Mouse (Mus musculus): ENCODE measurements around the gene Six6. TPM values are rescaled to one million over a fixed set of nuclear protein-coding genes. Genes with fewer than 3 reads are reported as not detected.

Six6 gene
- polyA plus RNA-seq, 1 experiment = not detected

- peaks cover 51% of the 10 kb centered on the region for H3K27me3 ChIP-seq (ENCODE audit: control insufficient read depth, insufficient read depth, insufficient read length)
- no peak overlapping the region for H3K4me3 ChIP-seq
- no peak overlapping the region for H3K4me2 ChIP-seq (ENCODE audit: low read depth)
- no peak overlapping the region for H3ac ChIP-seq (ENCODE audit: control insufficient read depth, insufficient read length)
- no peak for TF ChIP-seq E2F4 (IDR thresholded peaks at IDR 0.05; ENCODE audit: insufficient read depth)
- H3K36me3 ChIP-seq (ENCODE audit: control insufficient read depth, insufficient read depth) = no peaks in the 10 kb centered on the region
- H3K79me2 ChIP-seq (ENCODE audit: control insufficient read depth, insufficient read depth) = no peaks in the 10 kb centered on the region
These were observed 1.5 kb upstream of the Six6 start for GRCm38 (mm10) chr12:72938176-72938575.

- TF ChIP-seq MAX (IDR thresholded peaks at IDR 0.05; ENCODE audit: low read depth) (no peak), USF1 (IDR thresholded peaks at IDR 0.05; ENCODE audit: low read depth) (no peak), CEBPB (IDR thresholded peaks at IDR 0.05; ENCODE audit: insufficient read depth, poor library complexity, severe bottlenecking) (no peak), POLR2AphosphoS2 (IDR thresholded peaks at IDR 0.05; ENCODE audit: insufficient read length, low read depth) (no peak), MYOG (IDR thresholded peaks at IDR 0.05; ENCODE audit: control insufficient read depth in 1 of 3, insufficient read depth in 1 of 3, insufficient read length in 2 of 3, low read depth in 2 of 3) (no peak), REST (IDR thresholded peaks at IDR 0.05; ENCODE audit: insufficient read depth, insufficient read length) (no peak), TCF12 (IDR thresholded peaks at IDR 0.05; ENCODE audit: insufficient read depth, poor library complexity, severe bottlenecking) (no peak), SRF (IDR thresholded peaks at IDR 0.05; ENCODE audit: control insufficient read depth, insufficient read length, low read depth) (no peak), E2F4 (IDR thresholded peaks at IDR 0.05; ENCODE audit: insufficient read depth) (no peak), MYOD1 (IDR thresholded peaks at IDR 0.05; ENCODE audit: control insufficient read depth in 1 of 3, insufficient read length in 2 of 3, low read depth in 2 of 3) (no peak)
- Histone ChIP-seq H3K79me2 (ENCODE audit: control insufficient read depth, insufficient read depth) (no peaks in the 10 kb centered on the region), H3K4me3 (no peak overlapping the region), H3K4me2 (ENCODE audit: low read depth) (no peak overlapping the region), H3K36me3 (ENCODE audit: control insufficient read depth, insufficient read depth) (no peaks in the 10 kb centered on the region), H3ac (ENCODE audit: control insufficient read depth, insufficient read length) (no peak overlapping the region), H3K27me3 (ENCODE audit: control insufficient read depth, insufficient read depth, insufficient read length) (peaks cover 52% of the 10 kb centered on the region)
These were observed 847 bp upstream of the Six6 start for GRCm38 (mm10) chr12:72938600-72939490.

- TF ChIP-seq MYOD1 (IDR thresholded peaks at IDR 0.05; ENCODE audit: control insufficient read depth in 1 of 3, insufficient read length in 2 of 3, low read depth in 2 of 3) (no peak), POLR2A (IDR thresholded peaks at IDR 0.05; ENCODE audit: insufficient read length, low read depth) (no peak), REST (IDR thresholded peaks at IDR 0.05; ENCODE audit: insufficient read depth, insufficient read length) (no peak), USF1 (IDR thresholded peaks at IDR 0.05; ENCODE audit: low read depth) (no peak), POLR2AphosphoS2 (IDR thresholded peaks at IDR 0.05; ENCODE audit: insufficient read length, low read depth) (no peak), SRF (IDR thresholded peaks at IDR 0.05; ENCODE audit: control insufficient read depth, insufficient read length, low read depth) (no peak), MAX (IDR thresholded peaks at IDR 0.05; ENCODE audit: low read depth) (no peak), TCF3 (IDR thresholded peaks at IDR 0.05; ENCODE audit: insufficient read length, low read depth) (no peak), E2F4 (IDR thresholded peaks at IDR 0.05; ENCODE audit: insufficient read depth) (no peak), TCF12 (IDR thresholded peaks at IDR 0.05; ENCODE audit: insufficient read depth, poor library complexity, severe bottlenecking) (no peak), CEBPB (IDR thresholded peaks at IDR 0.05; ENCODE audit: insufficient read depth, poor library complexity, severe bottlenecking) (no peak), MYOG (IDR thresholded peaks at IDR 0.05; ENCODE audit: control insufficient read depth in 1 of 3, insufficient read depth in 1 of 3, insufficient read length in 2 of 3, low read depth in 2 of 3) (no peak)
- H3K79me2 ChIP-seq (ENCODE audit: control insufficient read depth, insufficient read depth) = no peaks in the 10 kb centered on the region
- H3ac ChIP-seq (ENCODE audit: control insufficient read depth, insufficient read length) = no peak within 1 kb of the TSS
- peaks cover 59% of the 10 kb centered on the region for H3K27me3 ChIP-seq (ENCODE audit: control insufficient read depth, insufficient read depth, insufficient read length)
- no peak within 1 kb of the TSS for H3K4me3 ChIP-seq
- no peaks in the 10 kb centered on the region for H3K36me3 ChIP-seq (ENCODE audit: control insufficient read depth, insufficient read depth)
- H3K4me2 ChIP-seq (ENCODE audit: low read depth) = no peak within 1 kb of the TSS
These were observed 554 bp downstream of the Six6 start, which contains the start of gene 4930447C04Rik for GRCm38 (mm10) chr12:72940071-72940821. Gene 4930447C04Rik (minus strand): TSS chr12:72940774.

GRCm38 (mm10) chr12:72940822-72941397 lies 1.2 kb downstream of the Six6 start:
- Histone ChIP-seq H3ac (ENCODE audit: control insufficient read depth, insufficient read length) (no peak overlapping the region), H3K4me3 (no peak overlapping the region), H3K36me3 (ENCODE audit: control insufficient read depth, insufficient read depth) (no peaks in the 10 kb centered on the region), H3K27me3 (ENCODE audit: control insufficient read depth, insufficient read depth, insufficient read length) (peaks cover 65% of the 10 kb centered on the region), H3K79me2 (ENCODE audit: control insufficient read depth, insufficient read depth) (no peaks in the 10 kb centered on the region), H3K4me2 (ENCODE audit: low read depth) (no peak overlapping the region)
- no peak for TF ChIP-seq SRF (IDR thresholded peaks at IDR 0.05; ENCODE audit: control insufficient read depth, insufficient read length, low read depth)
- no peak for TF ChIP-seq E2F4 (IDR thresholded peaks at IDR 0.05; ENCODE audit: insufficient read depth)
- no peak for TF ChIP-seq MAX (IDR thresholded peaks at IDR 0.05; ENCODE audit: low read depth)
- TF ChIP-seq CEBPB (IDR thresholded peaks at IDR 0.05; ENCODE audit: insufficient read depth, poor library complexity, severe bottlenecking) = no peak
- no peak for TF ChIP-seq TCF12 (IDR thresholded peaks at IDR 0.05; ENCODE audit: insufficient read depth, poor library complexity, severe bottlenecking)
- TF ChIP-seq TCF3 (IDR thresholded peaks at IDR 0.05; ENCODE audit: insufficient read length, low read depth) = no peak
- no peak for TF ChIP-seq POLR2A (IDR thresholded peaks at IDR 0.05; ENCODE audit: insufficient read length, low read depth)
- TF ChIP-seq MYOD1 (IDR thresholded peaks at IDR 0.05; ENCODE audit: control insufficient read depth in 1 of 3, insufficient read length in 2 of 3, low read depth in 2 of 3) = no peak
- no peak for TF ChIP-seq MYOG (IDR thresholded peaks at IDR 0.05; ENCODE audit: control insufficient read depth in 1 of 3, insufficient read depth in 1 of 3, insufficient read length in 2 of 3, low read depth in 2 of 3)
- no peak for TF ChIP-seq REST (IDR thresholded peaks at IDR 0.05; ENCODE audit: insufficient read depth, insufficient read length)
- no peak for TF ChIP-seq POLR2AphosphoS2 (IDR thresholded peaks at IDR 0.05; ENCODE audit: insufficient read length, low read depth)
- TF ChIP-seq USF1 (IDR thresholded peaks at IDR 0.05; ENCODE audit: low read depth) = no peak

Data from myocyte (in vitro differentiated cells).